Mouse (Mus musculus): ENCODE data around the gene Fpgs. TPM values are rescaled to one million over a fixed set of nuclear protein-coding genes. Genes with fewer than 3 reads are reported as not detected.

Gene Fpgs
- total and polyA plus RNA-seq, 3 experiments: 40.0 to 73.9 TPM; not detected in 1

GRCm38 (mm10) chr2:32687562-32687961, 16.4 kb downstream of the Fpgs start:
- no peak for DNase-seq (ENCODE audit: low read depth, low spot score)
- Histone ChIP-seq H3K36me3 (ENCODE audit: control insufficient read depth in 1 of 2, insufficient read depth in 2 of 2, low read length in 2 of 2) (peaks cover 2 to 5% of the 10 kb centered on the region in 2 experiments), H3K27ac (ENCODE audit: control insufficient read depth, low read depth, low read length) (no peak overlapping the region), H3K9ac (ENCODE audit: control insufficient read depth, low read depth, low read length, poor library complexity, severe bottlenecking) (no peak overlapping the region), H3K79me2 (ENCODE audit: control insufficient read depth, insufficient read depth, low read length, poor library complexity) (peaks cover 2% of the 10 kb centered on the region), H3K4me3 (ENCODE audit: control insufficient read depth in 1 of 2, insufficient read depth in 1 of 2, low read depth in 2 of 2, low read length in 2 of 2) (no peak overlapping the region), H3K27me3 (ENCODE audit: control insufficient read depth in 1 of 2, insufficient read depth in 2 of 2, low read length in 2 of 2) (no peaks in the 10 kb centered on the region), H3K9me3 (replicated peaks; ENCODE audit: insufficient read depth, low read length) (no peaks in the 10 kb centered on the region), H3K4me1 (ENCODE audit: control insufficient read depth in 1 of 2, insufficient read depth in 2 of 2, low read length in 2 of 2) (peaks cover 0 to 3% of the 10 kb centered on the region in 2 experiments; a peak in 1 of 4 replicates)
- TF ChIP-seq GABPA (IDR thresholded peaks at IDR 0.05; ENCODE audit: low read depth, low read length) (no peak), TAL1 (IDR thresholded peaks at IDR 0.05; ENCODE audit: low read length) (no peak), MAZ (IDR thresholded peaks at IDR 0.05; ENCODE audit: low read depth, low read length) (no peak), MYB (IDR thresholded peaks at IDR 0.05; ENCODE audit: low read depth, low read length) (no peak), CHD2 (IDR thresholded peaks at IDR 0.05; ENCODE audit: low read length) (no peak), POLR2AphosphoS2 (IDR thresholded peaks at IDR 0.05; ENCODE audit: low read length) (no peak), CTCF (IDR thresholded peaks at IDR 0.05 in 2 of 3, conservative IDR thresholded peaks at IDR 0.05 in 1 of 3; ENCODE audit: control insufficient read depth in 1 of 3, insufficient read depth in 1 of 3, low read depth in 2 of 3, low read length in 3 of 3, poor library complexity in 1 of 3, severe bottlenecking in 1 of 3) (no peak)

DNA sequence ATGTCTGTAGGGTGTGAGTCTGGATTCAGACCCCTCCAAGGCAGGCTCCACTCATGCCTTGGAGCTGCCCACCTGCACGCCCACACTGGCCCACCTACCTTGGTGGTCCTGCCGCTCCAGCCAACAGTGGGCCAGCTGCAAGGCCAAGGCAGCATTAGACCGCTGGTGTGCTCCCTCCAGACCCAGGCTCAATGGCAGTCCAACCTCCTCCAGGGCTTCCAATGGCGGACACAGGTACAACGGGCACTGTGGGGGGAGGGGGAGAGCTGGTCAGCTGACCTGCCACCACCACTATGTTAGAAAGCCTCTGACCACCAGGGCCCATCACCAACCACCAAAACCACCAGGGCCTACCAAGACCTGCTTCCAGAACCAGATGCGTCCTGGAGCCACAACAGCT, 17.3 kb downstream of the Fpgs start:
- H3K27me3 ChIP-seq (ENCODE audit: control insufficient read depth in 1 of 2, insufficient read depth in 2 of 2, low read length in 2 of 2): no peaks in the 10 kb centered on the region
- no peak overlapping the region for H3K9ac ChIP-seq (ENCODE audit: control insufficient read depth, low read depth, low read length, poor library complexity, severe bottlenecking)
- TF ChIP-seq CHD2 (IDR thresholded peaks at IDR 0.05; ENCODE audit: low read length) (no peak), UBTF (IDR thresholded peaks at IDR 0.05; ENCODE audit: borderline replicate concordance, insufficient read depth, low read depth, low read length) (no peak), RAD21 (IDR thresholded peaks at IDR 0.05; ENCODE audit: low read depth, low read length) (no peak), TCF12 (IDR thresholded peaks at IDR 0.05; ENCODE audit: low read depth, low read length) (no peak), SIN3A (IDR thresholded peaks at IDR 0.05; ENCODE audit: low read length) (no peak), JUND (IDR thresholded peaks at IDR 0.05; ENCODE audit: low read depth, low read length) (no peak), NRF1 (IDR thresholded peaks at IDR 0.05; ENCODE audit: insufficient read depth, low read depth, low read length, poor library complexity, severe bottlenecking) (no peak), E2F4 (IDR thresholded peaks at IDR 0.05; ENCODE audit: borderline replicate concordance, low read depth, low read length) (no peak), TAL1 (IDR thresholded peaks at IDR 0.05; ENCODE audit: low read length) (no peak), GABPA (IDR thresholded peaks at IDR 0.05; ENCODE audit: low read depth, low read length) (no peak), NELFE (IDR thresholded peaks at IDR 0.05; ENCODE audit: low read depth, low read length) (no peak), MEF2A (IDR thresholded peaks at IDR 0.05; ENCODE audit: extremely low read depth, insufficient replicate concordance, low read depth, low read length, poor library complexity, severe bottlenecking) (no peak), HCFC1 (IDR thresholded peaks at IDR 0.05; ENCODE audit: low read depth, low read length) (no peak), POLR2A (IDR thresholded peaks at IDR 0.05; ENCODE audit: control insufficient read depth in 1 of 2, insufficient read depth in 1 of 2, low read depth in 1 of 2, low read length in 2 of 2, poor library complexity in 1 of 2) (no peak), ZNF384 (IDR thresholded peaks at IDR 0.05; ENCODE audit: low read depth, low read length) (no peak), RCOR1 (IDR thresholded peaks at IDR 0.05; ENCODE audit: low read depth, low read length) (no peak), ZMIZ1 (IDR thresholded peaks at IDR 0.05; ENCODE audit: low read depth, low read length) (no peak), MYC (IDR thresholded peaks at IDR 0.05; ENCODE audit: low read depth, low read length) (no peak), SMC3 (IDR thresholded peaks at IDR 0.05; ENCODE audit: low read depth, low read length) (no peak)
- H3K79me2 ChIP-seq (ENCODE audit: control insufficient read depth, insufficient read depth, low read length, poor library complexity): no peaks in the 10 kb centered on the region
- H3K4me3 ChIP-seq (ENCODE audit: control insufficient read depth in 1 of 2, insufficient read depth in 1 of 2, low read depth in 2 of 2, low read length in 2 of 2): no peak overlapping the region
- peaks cover 0 to 5% of the 10 kb centered on the region in 2 experiments; a peak in 2 of 4 replicates for H3K36me3 ChIP-seq (ENCODE audit: control insufficient read depth in 1 of 2, insufficient read depth in 2 of 2, low read length in 2 of 2)
- no peak for DNase-seq (ENCODE audit: low read depth, low spot score)
- no peak overlapping the region for H3K27ac ChIP-seq (ENCODE audit: control insufficient read depth, low read depth, low read length)
- no peaks in the 10 kb centered on the region for H3K9me3 ChIP-seq (replicated peaks; ENCODE audit: insufficient read depth, low read length)
- H3K4me1 ChIP-seq (ENCODE audit: control insufficient read depth in 1 of 2, insufficient read depth in 2 of 2, low read length in 2 of 2): no peaks in the 10 kb centered on the region

Measured in MEL (cell line).